Mouse (Mus musculus) heart, adult 2 months (tissue): ENCODE measurements around the gene Ank3.

Experiments used
- CTCF ChIP-seq: fragments of 200-600 bp; IDR thresholded peaks from 2 replicates; pipeline ENCODE4 v1.8.1; 2022; ENCODE audit warnings: antibody characterized with exemption, mild to moderate bottlenecking, moderate library complexity
- EP300 ChIP-seq: fragments of 200-500 bp; IDR thresholded peaks from 2 replicates; pipeline ENCODE4 v1.6.1; 2011; ENCODE audit warnings: low read depth, low read length, control low read depth; ENCODE audit not compliant: insufficient read depth
- POLR2A ChIP-seq: fragments of 200-500 bp; IDR thresholded peaks from 2 replicates; pipeline ENCODE4 v1.6.1; 2011; ENCODE audit warnings: mild to moderate bottlenecking, low read depth, low read length, control low read depth; ENCODE audit not compliant: insufficient read depth

DNA sequence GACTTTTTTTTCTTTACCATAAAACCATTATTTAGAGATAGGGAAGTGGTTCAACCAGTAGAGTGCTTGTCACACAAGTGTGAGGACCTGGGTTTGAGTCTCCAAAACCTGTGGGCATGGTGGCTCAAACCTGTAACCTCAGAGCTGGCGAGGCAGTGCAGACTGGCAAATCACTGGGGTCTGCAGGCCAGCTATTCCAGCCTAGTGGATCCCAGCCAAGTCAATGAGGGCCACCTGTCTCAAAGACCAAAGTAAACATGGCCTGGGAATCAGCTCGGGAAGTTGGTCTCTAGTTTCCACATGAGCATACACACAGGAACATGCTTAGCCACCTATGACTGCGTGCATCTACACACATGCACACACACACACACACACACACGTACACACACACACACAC is 552.9 kb downstream of the Ank3 start:
- TF ChIP-seq POLR2A (no peak), CTCF (no peak), EP300 (no peak)
